Mouse (Mus musculus) bone marrow macrophage, adult 2 months (primary cell): Measurements from ENCODE around the gene Uhmk1.

Experiments used
- CTCF ChIP-seq: IDR thresholded peaks from 2 replicates; pipeline ENCODE4 v1.5.1; 2012; ENCODE audit warnings: low read depth, mild to moderate bottlenecking, low read length, moderate library complexity
- POLR2A ChIP-seq: IDR thresholded peaks from 2 replicates; pipeline ENCODE4 v1.6.1; 2012; ENCODE audit warnings: mild to moderate bottlenecking, low read depth, low read length, borderline replicate concordance

GRCm38 (mm10) chr1:170213181-170213879 is 1.9 kb downstream of the Uhmk1 start:
- TF ChIP-seq CTCF: no peak
- no peak for TF ChIP-seq POLR2A
